Mouse (Mus musculus): ENCODE measurements around the gene Mmachc.
"Not testable (repeated sequence)": the region's sequence is repeated elsewhere in the genome, so short reads cannot be mapped to it uniquely, and the experiment has no call there.

Gene Mmachc

DNA sequence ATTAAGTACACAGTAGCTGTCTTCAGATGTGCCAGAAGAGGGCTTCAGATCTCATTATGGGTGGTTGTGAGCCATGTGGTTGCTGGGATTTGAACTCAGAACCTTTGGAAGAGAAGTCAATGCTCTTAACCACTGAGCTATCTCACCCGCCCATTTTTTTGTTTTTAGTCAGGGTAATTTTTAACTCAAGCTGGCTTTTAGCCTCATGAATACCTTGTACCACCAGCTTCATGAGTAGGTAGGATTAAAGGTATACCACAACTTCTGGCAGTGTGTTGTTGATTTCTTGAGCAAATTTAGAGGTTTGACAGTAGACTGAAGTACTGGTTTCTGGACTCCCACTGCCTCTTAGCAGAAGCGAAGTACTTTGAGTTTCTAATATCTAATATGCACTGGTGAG lies 16.1 kb downstream of the Mmachc start:
- no peak for DNase-seq (ENCODE audit: low read depth, low spot score)

DNA sequence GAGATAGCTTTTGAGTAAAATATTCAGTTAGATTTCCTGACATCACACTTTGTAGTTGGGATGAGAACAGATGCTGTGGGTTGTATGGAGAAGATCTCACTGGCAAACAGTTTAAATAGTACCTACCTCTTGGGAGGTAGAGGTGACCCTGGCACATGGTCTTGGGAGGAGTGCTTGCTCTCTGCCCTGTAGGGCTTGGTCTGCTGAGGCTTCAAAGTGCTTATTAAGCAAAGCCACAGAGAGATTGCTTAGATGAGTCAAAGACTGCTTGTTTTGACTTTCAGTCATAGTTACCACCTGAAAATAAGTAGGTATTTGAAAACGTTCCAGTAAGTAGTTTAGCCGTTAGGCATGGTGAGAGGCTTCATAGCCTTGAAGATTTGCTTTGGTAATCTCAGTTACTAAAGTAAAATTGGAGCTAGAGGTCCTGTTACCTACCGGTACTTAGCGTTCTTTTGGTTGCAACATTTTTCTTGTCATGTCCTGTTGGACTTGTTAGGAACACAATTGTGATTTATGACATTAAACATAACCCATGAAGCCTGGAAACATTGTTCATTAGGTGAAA lies 18.8 kb downstream of the Mmachc start:
- DNase-seq (ENCODE audit: low read depth, low spot score) = no peak

DNA sequence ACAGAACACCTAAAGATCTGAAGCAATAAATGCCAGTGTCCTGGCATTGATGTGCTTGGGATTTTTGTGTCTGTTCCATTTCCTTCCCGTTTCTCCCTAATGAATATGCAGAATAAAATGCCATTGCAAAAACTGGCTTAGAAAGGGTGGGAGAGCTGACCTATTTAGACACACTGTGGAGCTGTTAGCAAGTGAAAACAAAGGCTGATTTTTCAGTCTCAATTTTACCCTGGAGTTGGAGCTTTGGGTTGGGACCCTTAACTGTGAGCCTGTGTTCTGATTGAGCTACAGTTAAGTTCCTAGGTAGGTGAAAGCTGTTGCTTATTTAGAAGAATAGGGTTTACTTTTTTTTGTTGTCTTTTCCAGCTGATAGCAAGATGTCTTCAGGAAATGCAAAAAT lies 21.2 kb downstream of the Mmachc start:
- DNase-seq (ENCODE audit: low read depth, low spot score) = no peak

DNA sequence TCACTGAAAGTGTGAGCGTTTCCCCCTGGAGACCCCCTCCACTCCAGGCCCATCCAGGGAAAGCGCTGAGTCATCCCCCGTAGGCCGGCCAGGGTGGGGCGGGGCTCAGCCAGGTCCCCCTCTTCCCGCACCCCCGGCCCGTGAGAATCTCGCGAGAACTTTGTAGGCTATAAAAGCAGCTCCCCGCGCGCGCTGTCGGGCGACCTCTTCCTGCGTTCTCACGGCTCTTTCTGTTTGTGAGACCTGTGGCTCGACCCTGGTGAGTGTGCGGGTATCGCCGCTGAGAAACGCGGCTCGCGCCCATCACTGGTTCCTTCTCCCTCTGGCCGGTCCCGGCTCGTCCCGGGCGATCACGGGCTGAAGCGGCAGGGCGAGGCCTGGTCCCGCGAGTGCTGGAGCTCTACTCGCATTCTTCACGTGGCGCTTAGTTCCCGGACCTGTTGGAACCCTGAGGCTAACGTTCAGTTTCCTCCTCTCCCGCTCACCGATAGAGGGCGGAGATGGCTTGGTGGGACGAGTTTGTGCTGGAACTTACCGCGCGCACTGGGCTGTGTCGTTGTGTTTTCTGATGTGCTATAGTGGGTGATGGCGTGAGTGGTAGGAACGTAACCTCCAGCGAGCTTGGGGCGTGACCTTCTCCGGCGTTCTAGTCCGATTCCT lies 22.7 kb downstream of the Mmachc start, which contains the start of gene Prdx1:
Prdx1 (plus strand) TSS at position 143 of the 660 bp plus-strand sequence.
- DNase-seq (ENCODE audit: low read depth, low spot score) = peak; percentile 95

DNA sequence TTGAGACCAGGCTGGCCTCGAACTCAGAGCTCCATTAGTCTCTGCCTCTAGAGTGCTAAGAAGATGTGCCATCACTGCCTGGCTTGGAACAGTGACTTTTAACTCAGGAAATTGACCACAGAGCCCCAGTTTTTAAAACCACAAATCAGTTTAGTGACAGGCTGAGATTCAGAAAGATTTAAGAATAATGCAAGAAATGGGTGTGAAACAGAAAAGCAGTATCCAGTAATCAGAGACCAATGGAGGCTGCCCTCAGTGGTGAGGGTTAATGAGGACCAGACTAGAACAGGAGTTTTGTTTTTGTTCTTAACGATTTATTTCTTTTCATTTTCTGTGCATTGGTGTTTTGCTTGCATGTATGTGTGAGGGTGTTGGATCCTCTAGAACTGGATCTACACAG lies 23.5 kb downstream of the Mmachc start:
- no peak for DNase-seq (ENCODE audit: low read depth, low spot score)

DNA sequence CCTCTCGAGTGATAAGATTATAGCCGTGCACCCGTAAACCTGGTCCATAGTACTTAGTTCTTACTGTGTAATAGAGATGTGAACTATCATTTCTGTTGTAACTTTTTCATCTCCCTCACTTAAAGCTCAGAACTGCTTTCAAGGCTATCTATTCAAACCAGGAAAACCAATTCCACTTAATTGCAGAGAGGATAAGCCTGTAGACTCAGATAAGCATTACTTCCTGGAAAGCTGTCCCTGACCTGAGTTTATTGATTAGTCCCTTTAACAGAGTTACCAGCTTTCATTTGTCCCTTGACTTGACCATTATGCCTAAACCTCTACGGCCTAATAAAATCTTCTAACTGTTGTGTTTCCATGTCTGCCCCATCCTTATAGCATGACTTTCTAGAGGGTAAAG lies 24.2 kb downstream of the Mmachc start:
- DNase-seq (ENCODE audit: low read depth, low spot score) = no peak

DNA sequence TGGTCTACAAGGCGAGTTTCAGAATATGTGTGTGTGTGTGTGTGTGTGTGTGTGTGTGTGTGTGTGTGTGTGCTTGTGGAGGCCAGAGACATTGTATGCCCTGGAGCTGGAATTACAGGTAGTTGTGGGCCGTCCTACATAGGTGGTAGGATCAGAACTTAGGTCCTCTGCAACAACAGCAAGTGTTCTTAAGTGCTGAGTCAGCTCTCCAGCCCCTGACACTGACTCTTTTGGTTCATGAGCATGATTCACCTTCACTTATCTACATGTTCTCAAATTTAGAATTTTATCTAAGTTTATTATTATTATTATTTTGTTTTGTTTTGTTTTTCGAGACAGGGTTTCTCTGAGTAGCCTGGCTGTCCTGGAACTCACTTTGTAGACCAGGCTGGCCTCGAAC lies 27.7 kb downstream of the Mmachc start:
- DNase-seq (ENCODE audit: low read depth, low spot score) = not testable (repeated sequence)

DNA sequence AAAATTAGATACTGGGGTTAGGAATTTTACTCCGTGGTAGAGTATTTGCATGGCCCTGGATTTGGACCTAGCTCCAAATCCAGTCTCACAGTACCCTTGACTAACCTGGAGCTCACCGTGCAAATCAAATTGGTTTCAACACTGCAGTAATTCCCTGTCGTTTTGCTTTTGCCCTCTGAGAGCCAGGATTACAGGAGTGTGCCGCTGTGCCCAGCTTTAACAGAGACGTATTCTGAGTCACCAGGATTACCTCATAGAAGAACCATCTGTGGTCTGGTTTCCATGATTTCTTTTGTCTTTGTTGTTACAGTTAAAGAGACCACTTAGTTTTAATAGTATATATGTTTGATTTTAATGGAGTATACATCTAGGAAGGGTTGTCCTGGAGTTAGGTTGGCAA lies 29.1 kb downstream of the Mmachc start:
- DNase-seq (ENCODE audit: low read depth, low spot score) = peak; percentile 71

DNA sequence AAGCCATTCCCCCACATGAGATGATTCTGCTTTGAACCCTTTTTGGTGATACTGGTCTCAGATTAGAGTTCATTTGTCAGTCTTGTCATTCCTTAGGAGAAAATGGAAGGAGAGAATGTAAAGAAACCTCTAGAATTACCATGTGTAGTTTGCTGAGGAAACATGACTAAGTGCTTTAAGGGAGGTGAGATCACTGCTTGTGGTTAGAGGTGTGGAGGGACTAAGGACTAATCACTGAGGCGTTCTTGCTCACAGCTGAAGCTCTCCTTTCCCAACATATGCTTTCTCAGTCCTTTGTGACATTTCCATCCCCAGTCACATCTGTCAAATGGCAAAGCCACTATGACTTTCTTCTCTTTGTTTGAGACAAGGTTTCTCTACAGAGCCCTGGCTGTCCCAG lies 30.4 kb downstream of the Mmachc start:
- no peak for DNase-seq (ENCODE audit: low read depth, low spot score)

DNA sequence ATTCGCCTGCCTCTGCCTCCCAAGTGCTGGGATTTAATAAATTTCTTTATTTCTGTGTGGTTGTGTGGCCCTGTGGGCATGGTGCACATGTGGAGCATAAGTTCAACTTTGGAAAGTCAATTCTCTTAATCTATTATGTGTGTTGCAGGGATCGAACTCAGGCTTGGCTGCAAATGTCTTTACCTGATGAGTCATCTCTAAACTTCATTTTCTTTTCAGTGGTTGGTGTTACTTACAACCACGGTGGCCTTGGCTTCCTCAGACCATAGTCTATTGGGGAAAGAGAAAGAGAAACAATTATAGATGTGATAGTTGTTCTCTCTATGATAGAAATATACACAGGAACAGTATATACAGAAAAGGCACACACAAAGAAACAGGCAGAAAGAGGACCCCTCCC lies 32.2 kb downstream of the Mmachc start:
- peak; percentile 47 for DNase-seq (ENCODE audit: low read depth, low spot score)

DNA sequence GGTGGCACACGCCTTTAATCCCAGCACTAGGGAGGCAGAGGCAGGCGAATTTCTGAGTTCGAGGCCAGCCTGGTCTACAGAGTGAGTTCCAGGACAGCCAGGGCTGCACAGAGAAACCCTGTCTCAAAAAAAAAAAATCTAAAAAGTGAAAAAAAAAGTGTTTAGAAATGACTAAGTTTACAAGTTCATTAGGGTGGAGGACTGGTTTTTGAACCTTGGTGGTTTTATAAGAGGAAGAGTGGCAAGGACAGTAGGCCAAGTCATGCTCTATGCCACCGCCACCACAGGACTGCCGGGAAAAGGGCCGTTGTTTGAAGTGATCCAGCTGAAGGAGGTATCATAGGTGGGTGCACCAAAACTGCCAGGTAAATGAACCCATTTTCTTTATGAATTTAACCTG lies 33.4 kb downstream of the Mmachc start:
- DNase-seq (ENCODE audit: low read depth, low spot score) = not testable (repeated sequence)

DNA sequence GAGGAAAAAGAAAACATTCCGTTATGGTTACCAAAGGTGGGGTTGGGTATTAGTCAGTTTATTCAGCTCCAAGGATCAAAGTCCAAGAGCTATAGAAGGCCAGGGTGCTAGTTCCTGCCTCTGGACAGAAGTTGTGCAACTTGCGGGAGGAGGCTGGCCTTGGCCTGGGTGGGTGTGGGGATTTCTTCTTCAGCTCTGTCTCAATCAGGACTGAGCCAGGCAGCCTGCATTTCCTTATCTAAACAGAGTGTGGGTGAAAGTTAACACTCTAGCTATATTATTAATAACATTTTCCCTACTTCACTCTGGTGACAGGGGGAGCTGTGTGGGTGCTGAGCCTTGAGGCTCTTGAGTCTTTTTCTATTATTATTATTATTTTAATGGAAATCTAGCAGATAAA lies 35.4 kb downstream of the Mmachc start:
- DNase-seq (ENCODE audit: low read depth, low spot score) = peak; percentile 78

DNA sequence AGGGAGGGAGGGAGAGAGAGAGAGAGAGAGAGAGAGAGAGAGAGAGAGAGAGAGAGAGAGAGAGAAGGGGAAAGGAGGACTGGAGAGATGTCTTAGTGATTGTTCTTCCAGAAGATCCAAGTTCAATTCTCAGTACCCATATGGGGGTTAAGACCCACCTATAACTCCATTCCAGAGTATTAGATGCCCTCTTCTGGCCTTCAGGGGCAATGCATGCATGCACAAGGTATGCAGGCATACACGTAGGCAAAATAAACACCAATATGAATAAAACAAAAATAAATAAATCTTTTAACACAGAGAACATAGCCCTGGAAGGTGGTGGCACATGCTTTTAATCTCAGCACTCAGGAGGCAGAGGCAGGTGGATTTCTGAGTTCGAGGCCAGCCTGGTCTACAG lies 38.9 kb downstream of the Mmachc start:
- no peak for DNase-seq (ENCODE audit: low read depth, low spot score)

DNA sequence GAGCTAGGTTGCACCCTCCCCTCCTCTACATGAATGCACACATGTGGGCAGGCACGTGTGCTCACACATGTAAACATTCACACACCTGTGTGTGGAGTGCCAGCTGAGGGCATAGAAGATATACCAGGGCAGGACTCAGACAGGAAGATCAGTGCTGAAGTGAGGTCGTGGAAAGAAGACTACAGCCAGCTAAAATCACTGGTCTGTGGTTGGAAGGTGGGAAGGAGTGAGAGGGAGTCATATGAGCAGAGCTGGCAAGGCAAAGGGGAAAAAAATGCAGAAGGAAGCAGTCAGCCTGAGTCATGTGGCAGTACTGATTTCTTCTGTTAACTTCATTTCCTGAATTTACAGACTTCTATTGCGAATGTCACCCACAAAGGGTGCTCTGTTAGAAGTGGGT lies 40.1 kb downstream of the Mmachc start:
- peak; percentile 86 for DNase-seq (ENCODE audit: low read depth, low spot score)

DNA sequence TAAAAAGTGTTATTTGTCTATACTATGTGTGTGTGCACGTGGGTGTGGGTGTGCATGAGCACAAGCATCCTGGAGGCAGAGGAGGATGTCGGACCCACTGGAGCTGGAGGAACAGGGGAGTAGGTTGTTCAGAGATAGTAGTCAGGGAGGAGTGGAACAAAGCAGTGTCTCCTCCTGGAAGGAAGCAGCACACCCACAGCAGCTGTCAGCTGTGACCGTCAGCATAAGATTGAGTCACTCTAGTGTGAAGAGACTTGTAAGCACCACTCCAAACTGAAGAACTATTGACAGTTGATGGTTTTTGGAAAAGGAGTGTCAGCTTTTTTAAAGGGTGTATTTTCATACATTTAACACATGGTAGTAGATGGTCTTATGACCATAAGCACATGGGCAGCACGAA lies 41.6 kb downstream of the Mmachc start:
- no peak for DNase-seq (ENCODE audit: low read depth, low spot score)

DNA sequence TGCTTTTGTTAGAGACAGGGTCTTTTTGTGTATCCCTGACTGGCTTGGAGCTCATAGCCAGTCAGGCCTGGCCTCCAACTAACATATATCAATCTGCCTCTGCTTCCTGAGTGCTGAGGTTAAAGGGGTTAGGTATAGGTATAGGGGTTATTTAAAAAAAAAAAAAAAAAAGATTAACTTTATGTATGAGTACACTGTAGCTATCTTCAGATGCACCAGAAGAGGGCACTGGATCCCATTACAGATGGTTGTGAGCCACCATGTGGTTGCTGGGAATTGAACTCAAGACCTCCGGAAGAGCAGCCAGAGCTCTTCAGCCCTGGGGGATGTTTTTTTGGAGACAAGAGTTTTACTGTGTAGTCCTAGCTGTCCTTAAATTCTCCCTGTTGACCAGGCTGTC lies 46.2 kb downstream of the Mmachc start:
- DNase-seq (ENCODE audit: low read depth, low spot score) = no peak

DNA sequence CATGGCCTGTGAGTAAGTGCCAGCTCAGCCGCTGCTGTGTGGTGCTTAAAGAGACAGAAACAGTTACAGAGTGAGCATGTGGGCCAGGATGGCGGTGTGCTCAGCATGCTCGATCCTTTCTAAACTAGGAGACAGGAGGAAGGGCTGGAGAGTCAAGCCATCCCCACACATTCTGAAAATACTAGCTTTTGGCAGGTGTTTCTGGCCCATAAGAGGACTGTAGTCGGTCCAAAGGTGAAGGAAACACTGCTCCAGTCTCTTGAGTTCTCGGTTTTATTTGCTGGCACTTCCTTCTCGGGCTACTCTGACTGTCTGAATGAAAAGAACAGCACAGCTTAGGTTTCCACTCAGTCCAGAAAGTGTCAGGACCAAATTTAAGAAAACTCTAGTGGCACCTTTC lies 47.4 kb downstream of the Mmachc start:
- DNase-seq (ENCODE audit: low read depth, low spot score) = no peak

DNA sequence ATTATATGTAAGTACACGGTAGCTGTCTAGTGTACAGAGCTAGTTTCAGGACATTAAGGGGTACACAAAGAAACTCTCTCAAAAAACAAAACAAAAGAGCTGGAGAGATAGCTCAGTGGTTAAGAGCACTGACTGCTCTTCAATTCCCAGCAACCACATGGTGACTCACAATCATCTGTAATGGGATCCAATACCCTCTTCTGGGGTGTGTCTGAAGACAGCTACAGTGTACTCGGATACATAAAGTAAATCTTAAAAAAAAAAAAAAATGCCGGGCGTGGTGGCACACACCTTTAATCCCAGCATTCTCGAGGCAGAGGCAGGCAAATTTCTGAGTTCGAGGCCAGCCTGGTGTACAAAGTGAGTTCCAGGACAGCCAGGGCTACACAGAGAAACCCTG lies 48.3 kb downstream of the Mmachc start:
- peak; percentile 55 for DNase-seq (ENCODE audit: low read depth, low spot score)

DNA sequence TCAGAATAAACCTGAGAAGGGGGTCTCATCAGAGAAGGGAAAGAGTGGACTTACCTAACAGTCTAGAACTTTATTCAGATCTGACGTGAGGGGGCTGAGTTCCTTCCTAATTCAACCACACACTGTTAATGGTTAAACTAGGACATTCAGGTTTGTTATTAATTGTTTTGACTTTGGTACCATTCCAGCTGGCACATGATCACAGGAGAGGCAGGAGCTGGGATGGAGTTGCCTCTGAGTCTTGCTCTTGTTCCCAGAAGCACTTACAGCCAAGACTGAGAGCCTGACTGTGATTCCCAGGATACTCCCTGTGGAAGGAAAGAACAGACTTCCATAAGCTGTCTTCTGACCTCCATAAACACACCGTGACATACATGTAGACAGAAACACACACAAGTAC lies 48.7 kb downstream of the Mmachc start:
- no peak for DNase-seq (ENCODE audit: low read depth, low spot score)

DNA sequence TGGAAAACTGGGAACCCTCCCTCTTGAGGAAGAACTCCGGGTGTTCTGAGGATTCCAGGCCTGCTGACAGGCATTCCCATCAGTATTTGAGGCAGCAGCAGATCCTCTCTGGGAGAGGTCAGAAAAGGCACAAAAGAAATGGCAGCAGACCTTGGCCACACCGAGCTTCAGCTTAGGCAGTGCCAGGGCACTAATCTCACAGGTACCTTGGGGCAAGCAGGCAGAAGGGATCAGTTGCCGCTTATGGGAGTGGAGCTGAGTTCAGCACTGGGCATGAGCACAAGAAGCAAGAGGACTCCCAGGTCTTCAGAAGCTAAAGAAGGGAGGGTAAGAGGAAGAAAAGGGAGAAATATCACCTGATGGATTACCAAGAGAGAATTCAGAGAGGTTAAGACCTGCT lies 50.2 kb downstream of the Mmachc start:
- DNase-seq (ENCODE audit: low read depth, low spot score) = no peak

DNA sequence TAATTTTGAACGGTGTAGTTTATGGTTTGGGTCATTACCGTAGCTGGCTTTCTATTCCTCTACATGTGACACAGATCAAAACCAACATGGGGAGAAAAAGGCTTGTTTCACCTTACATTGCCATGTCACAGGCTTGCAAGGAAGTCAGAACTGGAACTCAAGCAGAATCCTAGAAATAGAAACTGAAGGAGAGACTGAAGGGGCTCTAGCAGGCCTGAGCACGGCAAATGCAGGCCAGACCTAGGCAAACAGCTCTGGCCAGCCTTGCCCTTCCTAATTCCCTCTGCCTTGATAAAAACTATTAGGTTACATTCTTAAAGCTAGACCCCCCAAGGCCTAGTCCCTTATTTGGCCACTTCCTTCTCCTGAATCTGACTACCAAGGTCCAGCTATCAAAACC lies 52.5 kb downstream of the Mmachc start:
- DNase-seq (ENCODE audit: low read depth, low spot score) = no peak

DNA sequence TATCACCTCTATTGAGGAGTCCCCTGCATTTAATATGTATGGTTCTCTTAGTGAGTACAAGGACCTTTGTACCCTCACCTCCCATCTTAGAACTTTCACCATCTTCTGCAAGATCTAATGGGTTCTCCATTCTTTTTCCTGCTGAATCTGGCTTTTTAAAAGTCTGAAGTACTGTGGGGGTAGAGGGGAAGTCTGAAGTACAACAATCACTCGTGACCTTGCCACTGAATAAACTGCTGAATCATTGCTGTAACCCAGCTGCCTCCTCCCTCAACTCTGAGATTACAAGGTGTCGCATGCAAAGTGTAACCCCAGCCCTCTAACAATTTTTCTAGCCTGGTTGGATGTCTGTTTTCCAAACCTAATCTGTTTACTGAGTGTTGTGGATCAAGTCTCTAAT lies 53.1 kb downstream of the Mmachc start:
- no peak for DNase-seq (ENCODE audit: low read depth, low spot score)

DNA sequence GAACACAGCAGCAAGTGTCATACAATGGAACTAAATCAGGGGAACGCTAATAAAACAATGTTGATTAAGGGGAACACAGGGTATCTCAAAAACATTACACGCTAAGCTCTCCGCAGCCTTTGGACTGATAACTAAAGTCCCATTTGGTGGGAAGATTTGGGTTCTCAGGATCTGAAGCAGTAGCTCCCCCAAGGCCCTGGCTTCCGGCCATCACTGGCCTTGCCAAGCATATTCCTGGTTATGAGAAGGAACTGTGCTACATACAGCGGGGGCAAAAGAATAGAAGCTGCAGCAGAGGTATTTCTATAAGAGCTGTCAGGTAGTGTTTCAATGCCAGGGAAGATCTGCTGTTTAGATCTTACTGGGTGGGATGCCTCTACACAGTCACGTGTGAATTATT lies 55.0 kb downstream of the Mmachc start:
- no peak for DNase-seq (ENCODE audit: low read depth, low spot score)
